Comparison of ENCODE assay signal across 10 mouse cellular contexts in genomic region chr7:44470696-44471612, GRCm38 (mm10). TPM values are rescaled to one million over a fixed set of nuclear protein-coding genes. Genes with fewer than 3 reads are reported as not detected.
DNase-seq lines count a peak whose midpoint lies in the region; ATAC-seq and TF ChIP-seq lines count a peak whose summit lies in the region.
"Had no signal": no experiment of that assay in that cellular context is flagged by ENCODE, and none has a peak within 500 bp of the region (broad histone marks: within the 10 kb centered on the region; RNA-seq: fewer than 3 reads in every experiment).

No protein-coding gene starts in this region.

- H3K4me1 ChIP-seq in heart, adult 2 months (ENCODE audit: control insufficient read depth, insufficient read depth, low read length), result peaks cover 9% of the 10 kb centered on the region
- peaks cover 63% of the 10 kb centered on the region for H3K4me1 ChIP-seq in lung, embryonic 16.5 days (replicated peaks; ENCODE audit: control insufficient read depth, insufficient read depth, low read length)
- H3K4me1 ChIP-seq in heart, embryonic 14.5 days (ENCODE audit: control insufficient read depth in 2 of 2, insufficient read depth in 2 of 2, low read length in 2 of 2), result peaks cover 52 to 53% of the 10 kb centered on the region in 2 experiments
- peaks cover 87% of the 10 kb centered on the region for H3K4me1 ChIP-seq in liver, embryonic 13.5 days (replicated peaks)
- H3K4me1 ChIP-seq in thymus, adult 2 months (replicated peaks; ENCODE audit: control insufficient read depth, insufficient read depth, low read length), result peaks cover 14% of the 10 kb centered on the region

- no peak overlapping the region for H3K4me2 ChIP-seq in lung, embryonic 16.5 days (ENCODE audit: low read depth, low read length)
- peak overlapping the region; percentile 73 for H3K4me2 ChIP-seq in heart, embryonic 14.5 days (ENCODE audit: low read length)
- H3K4me2 ChIP-seq in liver, embryonic 13.5 days, result peak overlapping the region; percentile 92
- H3K4me2 ChIP-seq: midbrain, embryonic 12.5 days had no signal

- H3K79me2 ChIP-seq in heart, adult 2 months (replicated peaks; ENCODE audit: control insufficient read depth, insufficient read depth, low read length), result no peaks in the 10 kb centered on the region

- TF ChIP-seq POLR2A in heart, adult 2 months (IDR thresholded peaks at IDR 0.05; ENCODE audit: insufficient read depth, low read depth, low read length), result no peak; the same call in 1 of the 2 replicates
- TF ChIP-seq POLR2A in thymus, adult 2 months (IDR thresholded peaks at IDR 0.05; ENCODE audit: control insufficient read depth, extremely low read depth, insufficient read depth, low read length, poor library complexity), result no peak

- no peak overlapping the region for H3K4me3 ChIP-seq in heart, adult 2 months
- H3K4me3 ChIP-seq in lung, embryonic 16.5 days (ENCODE audit: low read length), result no peak overlapping the region
- H3K4me3 ChIP-seq in heart, embryonic 14.5 days (ENCODE audit: control insufficient read depth in 1 of 2, insufficient read depth in 1 of 2, low read depth in 1 of 2, low read length in 2 of 2), result no peak overlapping the region
- peak overlapping the region; percentile 88 for H3K4me3 ChIP-seq in liver, embryonic 13.5 days (replicated peaks)
- H3K4me3 ChIP-seq in thymus, adult 2 months (ENCODE audit: control insufficient read depth, insufficient read depth, low read length), result no peak overlapping the region
- H3K4me3 ChIP-seq: midbrain, embryonic 12.5 days had no signal

- H3K27ac ChIP-seq in heart, adult 2 months, result peak overlapping the region; percentile 92
- H3K27ac ChIP-seq in lung, embryonic 16.5 days (ENCODE audit: low read length), result peak overlapping the region; percentile 84
- peak overlapping the region; percentile 97 to 99 for H3K27ac ChIP-seq in heart, embryonic 14.5 days (replicated peaks in 1 of 2; ENCODE audit: control insufficient read depth in 1 of 2, insufficient read depth in 1 of 2, low read depth in 2 of 2, low read length in 2 of 2)
- peak overlapping the region; percentile 97 for H3K27ac ChIP-seq in liver, embryonic 13.5 days
- H3K27ac ChIP-seq in thymus, adult 2 months (ENCODE audit: control insufficient read depth, insufficient read depth, low read length), result no peak overlapping the region

- intact Hi-C loops in heart, adult 2 months (cut with DNase I), result no loop called here
- intact Hi-C loops in heart, postnatal 25 days (cut with DNase I), result no loop called here

- 71% methylated on average over 16 of the region's 16 CpGs for WGBS in heart, adult 2 months
- 65% methylated on average over 15 of the region's 16 CpGs for WGBS in lung, embryonic 16.5 days
- WGBS in heart, embryonic 14.5 days, result 63% methylated on average over 16 of the region's 16 CpGs
- WGBS in liver, embryonic 13.5 days (ENCODE audit: insufficient replicate concordance), result 76% methylated on average over 16 of the region's 16 CpGs
- WGBS in thymus, adult 2 months, result 97% methylated on average over 16 of the region's 16 CpGs

- no peaks in the 10 kb centered on the region for H3K9me3 ChIP-seq in lung, embryonic 16.5 days (ENCODE audit: control insufficient read depth, low read length)
- no peaks in the 10 kb centered on the region for H3K9me3 ChIP-seq in heart, embryonic 14.5 days (ENCODE audit: control insufficient read depth, low read length)
- H3K9me3 ChIP-seq in liver, embryonic 13.5 days (replicated peaks), result no peaks in the 10 kb centered on the region
- H3K9me3 ChIP-seq: midbrain, embryonic 12.5 days had no signal

- no peak for ATAC-seq in lung, embryonic 16.5 days (ENCODE audit: low read depth)
- no peak for ATAC-seq in heart, embryonic 14.5 days (ENCODE audit: insufficient number of reproducible peaks, insufficient read depth, low FRiP score, low read depth)
- ATAC-seq in liver, embryonic 13.5 days (ENCODE audit: low read depth), result no peak

- no peaks in the 10 kb centered on the region for H3K27me3 ChIP-seq in heart, adult 2 months (ENCODE audit: control insufficient read depth, insufficient read depth, low read length)
- no peaks in the 10 kb centered on the region; the same call in 1 of the 2 replicates for H3K27me3 ChIP-seq in lung, embryonic 16.5 days (ENCODE audit: control insufficient read depth, insufficient read depth, low read depth, low read length)
- H3K27me3 ChIP-seq in heart, embryonic 14.5 days (ENCODE audit: control insufficient read depth, insufficient read depth, low read length), result no peaks in the 10 kb centered on the region
- peaks cover 30% of the 10 kb centered on the region for H3K27me3 ChIP-seq in liver, embryonic 13.5 days
- H3K27me3 ChIP-seq in thymus, adult 2 months (ENCODE audit: control insufficient read depth, insufficient read depth, low read length), result no peaks in the 10 kb centered on the region

- H3K9ac ChIP-seq in heart, adult 2 months (ENCODE audit: low read depth, low read length), result peak overlapping the region; percentile 3
- no peak overlapping the region for H3K9ac ChIP-seq in lung, embryonic 16.5 days (ENCODE audit: low read length)
- peak overlapping the region; percentile 68 for H3K9ac ChIP-seq in heart, embryonic 14.5 days (ENCODE audit: low read length)
- H3K9ac ChIP-seq in liver, embryonic 13.5 days, result peak overlapping the region; percentile 92
- H3K9ac ChIP-seq: midbrain, embryonic 12.5 days had no signal

- no peak for TF ChIP-seq CTCF in heart, adult 2 months (IDR thresholded peaks at IDR 0.05)
- TF ChIP-seq CTCF in thymus, adult 2 months (IDR thresholded peaks at IDR 0.05; ENCODE audit: borderline replicate concordance, control insufficient read depth, extremely low read depth, insufficient read depth, low read length, poor library complexity), result no peak

- TF ChIP-seq EP300 in heart, adult 2 months (IDR thresholded peaks at IDR 0.05; ENCODE audit: insufficient read depth, low read depth, low read length), result no peak

- H3K36me3 ChIP-seq in heart, adult 2 months (ENCODE audit: control insufficient read depth, insufficient read depth, low read length), result no peaks in the 10 kb centered on the region
- 0 out of 2 replicates have a peak, but pooled peaks cover 2% of the 10 kb centered on the region for H3K36me3 ChIP-seq in lung, embryonic 16.5 days (ENCODE audit: control insufficient read depth, insufficient read depth, low read length)
- H3K36me3 ChIP-seq in heart, embryonic 14.5 days (ENCODE audit: control insufficient read depth, insufficient read depth, low read length), result no peaks in the 10 kb centered on the region
- peaks cover 26% of the 10 kb centered on the region for H3K36me3 ChIP-seq in liver, embryonic 13.5 days
- no peaks in the 10 kb centered on the region for H3K36me3 ChIP-seq in thymus, adult 2 months (ENCODE audit: control insufficient read depth, insufficient read depth, low read length)
- H3K36me3 ChIP-seq: midbrain, embryonic 12.5 days had no signal

- DNase-seq in heart, adult 2 months, result peak; percentile 30 to 39
- no peak for DNase-seq in heart, postnatal 25 days (ENCODE audit: low spot score)
- DNase-seq in lung, postnatal 25 days (ENCODE audit: low spot score), result no peak
- DNase-seq in liver, embryonic 13.5 days, result peak; percentile 62
- DNase-seq in thymus, adult 2 months, result no peak
- no peak for DNase-seq in MN1 (ENCODE audit: low spot score)
- DNase-seq: kidney, postnatal 10 days had no signal

RNA-seq across cellular contexts. Expression of gene Josd2, which starts 3.2 kb away (rescaled TPM):
- 100 to 1,000 TPM; 139 to 147 TPM for total RNA-seq in heart, adult 2 months (2021)
- 211 and 242 TPM in 2 replicates for polyA plus RNA-seq in heart, adult 2 months (2012; rRNA removed)
- total RNA-seq in heart, postnatal 25 days (2021), result 100 to 1,000 TPM; 158 to 161 TPM
- polyA plus RNA-seq in lung, embryonic 16.5 days (2015; fragmentation: Nextera tagmentation; extraction: Ambion mirVana), result 115 and 116 TPM in 2 replicates
- 128 and 131 TPM in 2 replicates for polyA plus RNA-seq in heart, embryonic 14.5 days (2014; fragmentation: Nextera tagmentation; extraction: Ambion mirVana)
- 170 and 176 TPM in 2 replicates for polyA plus RNA-seq in liver, embryonic 13.5 days (2015; fragmentation: Nextera tagmentation; extraction: Ambion mirVana)
- 107 and 142 TPM in 2 replicates for polyA plus RNA-seq in thymus, adult 2 months (2012; rRNA removed)

RNA-seq across cellular contexts. Expression of gene Aspdh, which starts 5.8 kb away (rescaled TPM):
- 1 to 10 TPM; 1.3 to 1.5 TPM for total RNA-seq in heart, adult 2 months (2021)
- polyA plus RNA-seq in heart, adult 2 months (2012; rRNA removed), result 2.4 and 2.6 TPM in 2 replicates
- 1 to 10 TPM in 1 of 2 experiments, under 1 TPM in 1; 0.70 to 1.3 TPM for total RNA-seq in heart, postnatal 25 days (2021)
- 0.62 and 1.3 TPM in 2 replicates for polyA plus RNA-seq in lung, embryonic 16.5 days (2015; fragmentation: Nextera tagmentation; extraction: Ambion mirVana)
- polyA plus RNA-seq in heart, embryonic 14.5 days (2014; fragmentation: Nextera tagmentation; extraction: Ambion mirVana), result 0.34 and 1.4 TPM in 2 replicates
- polyA plus RNA-seq in liver, embryonic 13.5 days (2015; fragmentation: Nextera tagmentation; extraction: Ambion mirVana), result 6.0 and 6.9 TPM in 2 replicates
- polyA plus RNA-seq in thymus, adult 2 months (2012; rRNA removed), result 0.32 and 1.6 TPM in 2 replicates

RNA-seq across cellular contexts. Expression of gene Emc10, which starts 25.4 kb away (rescaled TPM):
- total RNA-seq in heart, adult 2 months (2021), result 10 to 100 TPM; 86.1 to 87.6 TPM
- polyA plus RNA-seq in heart, adult 2 months (2012; rRNA removed), result 152 and 180 TPM in 2 replicates
- 10 to 100 TPM; 96.9 to 99.6 TPM for total RNA-seq in heart, postnatal 25 days (2021)
- 94.0 TPM in 2 replicates for polyA plus RNA-seq in lung, embryonic 16.5 days (2015; fragmentation: Nextera tagmentation; extraction: Ambion mirVana)
- polyA plus RNA-seq in heart, embryonic 14.5 days (2014; fragmentation: Nextera tagmentation; extraction: Ambion mirVana), result 101 and 114 TPM in 2 replicates
- polyA plus RNA-seq in liver, embryonic 13.5 days (2015; fragmentation: Nextera tagmentation; extraction: Ambion mirVana), result 43.3 and 46.0 TPM in 2 replicates
- 378 and 406 TPM in 2 replicates for polyA plus RNA-seq in thymus, adult 2 months (2012; rRNA removed)

RNA-seq across cellular contexts. Expression of gene Fam71e1, which starts 25.4 kb away (rescaled TPM):
- total RNA-seq in heart, adult 2 months (2021), result 1 to 10 TPM; 2.6 to 3.3 TPM
- polyA plus RNA-seq in heart, adult 2 months (2012; rRNA removed), result 4.1 and 6.4 TPM in 2 replicates
- 1 to 10 TPM; 3.7 to 4.0 TPM for total RNA-seq in heart, postnatal 25 days (2021)
- polyA plus RNA-seq in lung, embryonic 16.5 days (2015; fragmentation: Nextera tagmentation; extraction: Ambion mirVana), result 9.5 and 9.9 TPM in 2 replicates
- polyA plus RNA-seq in heart, embryonic 14.5 days (2014; fragmentation: Nextera tagmentation; extraction: Ambion mirVana), result 8.7 and 9.2 TPM in 2 replicates
- 1.3 and 1.5 TPM in 2 replicates for polyA plus RNA-seq in liver, embryonic 13.5 days (2015; fragmentation: Nextera tagmentation; extraction: Ambion mirVana)
- polyA plus RNA-seq in thymus, adult 2 months (2012; rRNA removed), result 7.8 and 9.4 TPM in 2 replicates

RNA-seq across cellular contexts. Expression of gene Lrrc4b, which starts 42.1 kb away (rescaled TPM):
- total RNA-seq in heart, adult 2 months (2021), result 10 to 100 TPM; 30.1 to 34.1 TPM
- 33.2 and 36.2 TPM in 2 replicates for polyA plus RNA-seq in heart, adult 2 months (2012; rRNA removed)
- 10 to 100 TPM; 27.9 to 32.7 TPM for total RNA-seq in heart, postnatal 25 days (2021)
- polyA plus RNA-seq in lung, embryonic 16.5 days (2015; fragmentation: Nextera tagmentation; extraction: Ambion mirVana), result 0.36 and 0.57 TPM in 2 replicates
- 4.1 and 4.5 TPM in 2 replicates for polyA plus RNA-seq in heart, embryonic 14.5 days (2014; fragmentation: Nextera tagmentation; extraction: Ambion mirVana)
- polyA plus RNA-seq in liver, embryonic 13.5 days (2015; fragmentation: Nextera tagmentation; extraction: Ambion mirVana), result not detected in 2 replicates
- polyA plus RNA-seq in thymus, adult 2 months (2012; rRNA removed), result 0.84 and 1.4 TPM in 2 replicates

Comparison
In these comparisons a context has a peak if more than half of its experiments do, and no peak if none do; other contexts are left out.
1. DNase-seq: peak in heart, adult 2 months (2 of 2) and liver, embryonic 13.5 days (single experiment); none in heart, postnatal 25 days (single experiment), lung, postnatal 25 days (single experiment), thymus, adult 2 months (single experiment) and MN1 (single experiment).